Mouse (Mus musculus): ENCODE data around the gene Apoh.

The Apoh gene

GRCm38 (mm10) chr11:108384920-108385665, 41.9 kb downstream of the Apoh start:
- DNase-seq (ENCODE audit: low spot score), result no peak

- DNase-seq (ENCODE audit: low spot score), result no peak
Measured at GRCm38 (mm10) chr11:108385666-108386024, 42.5 kb downstream of the Apoh start.

- no peak for DNase-seq (ENCODE audit: low spot score)
Measured at GRCm38 (mm10) chr11:108395061-108395460, 51.9 kb downstream of the Apoh start.

- DNase-seq (ENCODE audit: low spot score), result no peak
Measured at GRCm38 (mm10) chr11:108396076-108396829, 53.1 kb downstream of the Apoh start.

GRCm38 (mm10) chr11:108409876-108410644, 66.9 kb downstream of the Apoh start:
- no peak for DNase-seq (ENCODE audit: low spot score)

- no peak for DNase-seq (ENCODE audit: low spot score)
Measured at GRCm38 (mm10) chr11:108416360-108416759, 73.2 kb downstream of the Apoh start.

GRCm38 (mm10) chr11:108418540-108418939, 75.4 kb downstream of the Apoh start:
- no peak for DNase-seq (ENCODE audit: low spot score)

GRCm38 (mm10) chr11:108419242-108419641, 76.1 kb downstream of the Apoh start:
- DNase-seq (ENCODE audit: low spot score), result no peak

GRCm38 (mm10) chr11:108420751-108421150, 77.6 kb downstream of the Apoh start:
- no peak for DNase-seq (ENCODE audit: low spot score)

GRCm38 (mm10) chr11:108423221-108423620, 80.1 kb downstream of the Apoh start:
- DNase-seq (ENCODE audit: low spot score), result no peak

GRCm38 (mm10) chr11:108424111-108424510, 81.0 kb downstream of the Apoh start:
- no peak for DNase-seq (ENCODE audit: low spot score)

GRCm38 (mm10) chr11:108424889-108425591, 81.9 kb downstream of the Apoh start, which contains the start of gene Cep112:
Cep112 (plus strand) TSS chr11:108425192.
- peak; percentile 88 for DNase-seq (ENCODE audit: low spot score)

- DNase-seq (ENCODE audit: low spot score), result no peak
Measured at GRCm38 (mm10) chr11:108425592-108425921, 82.4 kb downstream of the Apoh start.

GRCm38 (mm10) chr11:108426086-108426485, 82.9 kb downstream of the Apoh start:
- DNase-seq (ENCODE audit: low spot score), result no peak

GRCm38 (mm10) chr11:108427191-108427590, 84.0 kb downstream of the Apoh start:
- no peak for DNase-seq (ENCODE audit: low spot score)

- DNase-seq (ENCODE audit: low spot score), result no peak
Measured at GRCm38 (mm10) chr11:108429076-108429475, 85.9 kb downstream of the Apoh start.

- no peak for DNase-seq (ENCODE audit: low spot score)
Measured at GRCm38 (mm10) chr11:108443893-108444563, 100.9 kb downstream of the Apoh start.

- DNase-seq (ENCODE audit: low spot score), result no peak
Measured at GRCm38 (mm10) chr11:108447148-108447547, 104.0 kb downstream of the Apoh start.

- DNase-seq (ENCODE audit: low spot score), result peak; percentile 35
Measured at GRCm38 (mm10) chr11:108449811-108450210, 106.7 kb downstream of the Apoh start.

GRCm38 (mm10) chr11:108459599-108459998, 116.4 kb downstream of the Apoh start:
- no peak for DNase-seq (ENCODE audit: low spot score)
